Mouse (Mus musculus) hindbrain, embryonic 11.5 days (tissue): ENCODE measurements around the gene Pparg. TPM values are rescaled to one million over a fixed set of nuclear protein-coding genes. Genes with fewer than 3 reads are reported as not detected.

Experiments
- ATAC-seq: fragments of 200-750 bp; cut with Nextera tagmentation; 2 replicates; pipeline ENCODE4 v1.8.0; 2017; ENCODE audit warnings: mild to moderate bottlenecking, moderate TSS enrichment, moderate library complexity; ENCODE audit not compliant: low FRiP score
- DNase-seq: peaks from one replicate; pipeline ENCODE4 v3.0.0-alpha.2; 2015; ENCODE audit warnings: low spot score
- H3K27ac ChIP-seq: fragments of 300-500 bp; sonication (generic); 2 replicates; pipeline ENCODE4 v1.5.1; 2014; ENCODE audit warnings: mild to moderate bottlenecking, low read depth, low read length
- H3K27me3 ChIP-seq: fragments of 300-500 bp; sonication (generic); 2 replicates; pipeline ENCODE4 v1.6.1; 2014; ENCODE audit warnings: mild to moderate bottlenecking, low read length, moderate library complexity, mixed read lengths; ENCODE audit not compliant: control insufficient read depth, insufficient read depth
- H3K36me3 ChIP-seq: fragments of 300-500 bp; sonication (generic); 2 replicates; pipeline ENCODE4 v1.6.1; 2014; ENCODE audit warnings: mild to moderate bottlenecking, low read length, moderate library complexity, mixed read lengths; ENCODE audit not compliant: control insufficient read depth, insufficient read depth
- H3K4me1 ChIP-seq: fragments of 300-500 bp; sonication (generic); replicated peaks from 2 replicates; pipeline ENCODE4 v1.6.1; 2014; ENCODE audit warnings: low read length, mixed read lengths; ENCODE audit not compliant: control insufficient read depth, insufficient read depth
- H3K4me2 ChIP-seq: fragments of 300-500 bp; sonication (generic); replicated peaks from 2 replicates; pipeline ENCODE4 v1.6.1; 2014; ENCODE audit warnings: mild to moderate bottlenecking, low read depth, low read length
- H3K4me3 ChIP-seq: fragments of 300-500 bp; sonication (generic); 2 replicates; pipeline ENCODE4 v1.5.1; 2014; ENCODE audit warnings: low read depth, low read length
- H3K9ac ChIP-seq: fragments of 300-500 bp; sonication (generic); 2 replicates; pipeline ENCODE4 v1.6.1; 2014; ENCODE audit warnings: low read depth, low read length
- H3K9me3 ChIP-seq: fragments of 300-500 bp; sonication (generic); 2 replicates; pipeline ENCODE4 v1.6.1; 2016; ENCODE audit warnings: low read length; ENCODE audit not compliant: control insufficient read depth
- WGBS: fragments of 180-500 bp; shearing (Covaris S2); extraction: QIAGEN DNeasy Blood & Tissue Kit; methylation state at CpG from one replicate; pipeline ENCODE4 v1.1.7; 2014; 5-methylcytosine and 5-hydroxymethylcytosine counted together
- polyA plus RNA-seq: library from polyadenylated mRNA; unstranded; fragments of >200 nt; fragmentation: Nextera tagmentation; extraction: Ambion mirVana; gene quantifications from 2 replicates; pipeline ENCODE4 v1.2.1, GENCODE M21; 2014

Gene Pparg
- polyA plus RNA-seq, 1 experiment from 2014 or later, result 0.37 TPM

DNA sequence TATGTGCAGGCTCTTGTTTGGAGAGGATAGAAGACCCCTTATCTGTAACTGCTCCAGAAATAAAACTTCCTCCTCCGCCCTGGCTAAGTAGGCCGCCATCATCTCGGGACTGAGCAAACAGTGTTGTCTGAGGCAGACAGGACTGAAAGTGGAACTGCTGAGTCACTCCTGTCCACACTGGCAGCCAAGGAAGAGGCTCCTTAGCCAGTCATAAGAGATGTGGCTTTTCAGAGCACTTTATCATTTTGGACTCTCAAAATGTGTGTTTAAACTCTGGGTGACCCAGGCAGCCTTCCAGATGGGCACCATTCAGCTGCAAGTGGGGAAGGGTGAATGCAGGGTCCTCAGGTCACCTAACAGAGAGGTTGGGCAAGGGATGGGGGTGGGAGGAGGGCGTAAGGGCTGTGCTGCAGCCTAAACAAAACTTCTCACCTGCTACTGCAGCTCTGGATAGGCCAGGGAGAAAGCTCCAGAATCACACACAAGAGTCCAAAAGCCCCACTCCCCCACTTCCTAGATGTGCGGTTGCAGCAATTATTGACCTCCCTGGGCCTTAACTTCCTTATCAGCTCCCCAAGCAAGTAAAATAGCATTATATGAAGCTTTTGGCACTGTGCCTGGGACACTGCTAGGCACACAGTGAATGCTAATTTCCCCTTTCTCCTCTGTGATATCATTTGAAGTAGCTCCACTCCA is 119.7 kb downstream of the Pparg start:
- no peak for ATAC-seq
- WGBS, result 64% methylated on average over 5 of the region's 5 CpGs
- H3K4me2 ChIP-seq, result no peak overlapping the region

DNA sequence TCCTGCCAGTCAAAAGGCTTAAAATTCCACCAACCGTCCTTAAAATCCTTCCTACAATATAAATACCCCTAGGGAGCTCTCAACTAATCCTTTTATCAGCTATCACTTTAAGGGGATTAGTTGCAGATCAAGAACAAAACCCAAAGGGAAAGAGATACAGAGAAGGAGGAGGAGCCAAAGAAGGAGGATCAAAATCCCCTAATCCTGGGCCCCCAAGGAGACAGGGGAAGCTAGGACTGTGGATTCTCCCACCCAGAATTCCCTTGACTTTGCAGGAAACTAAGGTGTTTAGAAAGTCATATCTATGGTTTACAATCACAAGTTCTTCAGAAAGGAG is 120.2 kb downstream of the Pparg start:
- no peak for DNase-seq
- Histone ChIP-seq H3K9ac (no peak overlapping the region), H3K27ac (no peak overlapping the region), H3K9me3 (no peaks in the 10 kb centered on the region), H3K4me1 (no peaks in the 10 kb centered on the region), H3K27me3 (no peaks in the 10 kb centered on the region), H3K36me3 (no peaks in the 10 kb centered on the region), H3K4me2 (no peak overlapping the region), H3K4me3 (no peak overlapping the region)
- 17% methylated on average over 1 of the region's 1 CpGs for WGBS
- no peak for ATAC-seq

More for the DNA sequence above, 119.7 kb downstream of the Pparg start:
- H3K4me1 ChIP-seq, result no peaks in the 10 kb centered on the region
- no peaks in the 10 kb centered on the region for H3K36me3 ChIP-seq
- H3K9ac ChIP-seq, result no peak overlapping the region
- no peaks in the 10 kb centered on the region for H3K9me3 ChIP-seq
- no peaks in the 10 kb centered on the region for H3K27me3 ChIP-seq
- DNase-seq, result no peak
- H3K27ac ChIP-seq, result no peak overlapping the region
- no peak overlapping the region for H3K4me3 ChIP-seq

DNA sequence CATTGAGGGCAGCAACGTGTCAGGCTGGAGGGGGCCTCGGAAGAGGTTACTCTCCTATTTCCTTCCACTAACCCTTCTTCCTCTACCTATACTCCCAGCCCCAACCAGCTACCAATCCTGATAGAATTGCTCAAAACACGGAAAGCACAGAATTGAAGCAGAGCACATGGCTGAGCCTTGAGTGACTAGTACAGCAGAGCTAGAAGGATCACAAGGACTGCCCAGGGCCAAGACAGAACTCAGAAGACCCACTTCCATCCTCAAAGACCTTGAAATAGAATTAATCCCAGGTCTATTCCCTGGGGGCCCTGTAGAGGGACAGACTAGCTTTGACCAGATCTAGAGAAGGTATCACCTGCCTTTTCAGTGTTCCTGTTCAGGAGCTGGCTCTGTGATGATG is 120.9 kb downstream of the Pparg start:
- no peaks in the 10 kb centered on the region for H3K9me3 ChIP-seq
- no peak overlapping the region for H3K9ac ChIP-seq
- ATAC-seq (no peak), DNase-seq (no peak)
- 51% methylated on average over 3 of the region's 3 CpGs for WGBS
- no peak overlapping the region for H3K27ac ChIP-seq
- no peak overlapping the region for H3K4me3 ChIP-seq
- no peaks in the 10 kb centered on the region for H3K36me3 ChIP-seq
- H3K4me2 ChIP-seq, result no peak overlapping the region
- no peaks in the 10 kb centered on the region for H3K27me3 ChIP-seq
- H3K4me1 ChIP-seq, result no peaks in the 10 kb centered on the region

DNA sequence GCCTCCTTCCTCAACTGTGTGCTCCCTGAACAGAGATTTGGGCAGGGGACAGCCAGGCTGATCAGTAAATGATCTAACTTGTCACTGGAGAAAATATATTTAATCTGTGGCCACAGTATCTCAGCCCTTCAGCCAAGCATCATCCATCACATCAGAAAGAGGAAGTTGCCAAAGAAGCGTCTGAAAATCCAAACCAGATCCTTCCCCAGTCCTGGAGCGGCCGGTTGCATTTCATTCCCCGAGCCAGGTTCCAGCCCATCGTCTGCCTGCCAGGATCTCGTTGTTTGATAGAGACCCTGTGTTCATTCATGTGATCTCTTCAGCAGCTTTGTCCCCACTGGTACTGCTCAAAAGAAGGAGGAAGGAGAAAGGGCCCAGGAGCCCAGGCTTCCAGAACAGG is 124.9 kb downstream of the Pparg start:
- Histone ChIP-seq H3K4me1 (no peaks in the 10 kb centered on the region), H3K36me3 (no peaks in the 10 kb centered on the region), H3K27me3 (no peaks in the 10 kb centered on the region), H3K4me2 (no peak overlapping the region), H3K27ac (no peak overlapping the region), H3K9ac (no peak overlapping the region), H3K9me3 (no peaks in the 10 kb centered on the region), H3K4me3 (no peak overlapping the region)
- ATAC-seq, result no peak
- 75% methylated on average over 6 of the region's 6 CpGs for WGBS
- DNase-seq, result no peak

DNA sequence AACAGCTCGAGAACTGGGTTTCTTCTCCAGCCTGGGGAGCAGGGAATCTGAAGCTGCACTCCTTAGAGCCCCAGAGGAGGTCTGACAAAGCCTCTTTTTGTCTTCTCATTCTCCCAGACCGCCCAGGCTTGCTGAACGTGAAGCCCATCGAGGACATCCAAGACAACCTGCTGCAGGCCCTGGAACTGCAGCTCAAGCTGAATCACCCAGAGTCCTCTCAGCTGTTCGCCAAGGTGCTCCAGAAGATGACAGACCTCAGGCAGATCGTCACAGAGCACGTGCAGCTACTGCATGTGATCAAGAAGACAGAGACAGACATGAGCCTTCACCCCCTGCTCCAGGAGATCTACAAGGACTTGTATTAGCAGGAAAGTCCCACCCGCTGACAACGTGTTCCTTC is 129.1 kb downstream of the Pparg start:
- Histone ChIP-seq H3K36me3 (no peaks in the 10 kb centered on the region), H3K4me3 (no peak overlapping the region), H3K9me3 (no peaks in the 10 kb centered on the region), H3K9ac (no peak overlapping the region), H3K27me3 (no peaks in the 10 kb centered on the region), H3K4me1 (no peaks in the 10 kb centered on the region), H3K4me2 (no peak overlapping the region), H3K27ac (no peak overlapping the region)
- DNase-seq (no peak), ATAC-seq (no peak)
- WGBS, result 76% methylated on average over 9 of the region's 9 CpGs

DNA sequence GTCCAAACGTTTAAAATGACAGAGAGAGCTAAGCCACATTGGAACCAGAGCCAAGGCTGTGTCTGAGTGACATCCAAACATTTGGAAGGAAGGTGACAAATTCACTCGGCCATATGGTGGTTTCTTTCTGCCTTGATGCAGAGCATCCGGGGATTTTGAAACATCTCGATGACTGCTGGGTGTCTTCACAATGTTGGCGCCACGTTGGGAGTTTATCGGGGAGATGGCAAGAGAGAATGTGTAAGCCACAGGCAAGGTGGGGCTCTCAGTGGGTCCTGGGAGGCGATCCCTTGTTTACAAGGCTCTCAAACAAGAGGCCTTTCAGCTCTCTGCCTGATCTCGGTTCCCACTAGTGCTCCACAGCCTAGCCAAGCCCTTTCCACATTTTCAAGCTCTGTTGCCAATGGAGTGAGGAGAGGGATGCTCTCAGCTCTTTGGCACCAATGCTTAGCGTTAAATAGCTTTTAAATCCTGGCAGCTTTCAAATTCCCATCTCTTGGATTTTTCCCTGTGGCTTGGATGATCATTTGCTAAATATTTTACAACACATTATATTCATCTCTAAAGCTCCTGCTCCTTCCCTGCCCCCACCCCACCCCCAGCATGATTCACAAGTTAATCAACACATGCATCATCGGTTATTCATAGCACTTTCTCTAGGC is 132.3 kb downstream of the Pparg start:
- Histone ChIP-seq H3K4me1 (no peaks in the 10 kb centered on the region), H3K9ac (no peak overlapping the region), H3K36me3 (no peaks in the 10 kb centered on the region), H3K9me3 (no peaks in the 10 kb centered on the region), H3K27ac (no peak overlapping the region), H3K4me3 (no peak overlapping the region), H3K27me3 (no peaks in the 10 kb centered on the region), H3K4me2 (no peak overlapping the region)
- DNase-seq (no peak), ATAC-seq (no peak)
- WGBS, result 72% methylated on average over 11 of the region's 11 CpGs

DNA sequence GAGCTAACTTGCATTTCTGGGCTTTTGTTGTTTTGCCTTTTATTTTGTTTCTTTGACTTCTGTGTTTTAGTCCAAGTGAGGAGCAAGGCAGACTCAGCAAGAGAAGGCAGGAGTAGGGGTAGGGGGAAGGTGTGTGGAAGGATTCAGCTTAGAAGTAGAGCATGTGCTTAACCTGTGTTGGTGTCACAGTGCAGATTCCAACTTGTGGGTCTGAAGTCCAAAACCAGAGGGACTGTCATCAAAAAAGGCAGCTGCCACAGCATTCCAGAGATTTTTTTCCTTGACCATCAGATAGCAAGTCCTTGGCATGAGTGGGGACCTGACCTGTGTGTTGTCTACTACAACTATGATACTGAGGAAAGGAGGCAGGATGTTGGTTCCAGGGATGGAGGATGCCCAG is 133.1 kb downstream of the Pparg start:
- H3K36me3 ChIP-seq, result no peaks in the 10 kb centered on the region

DNA sequence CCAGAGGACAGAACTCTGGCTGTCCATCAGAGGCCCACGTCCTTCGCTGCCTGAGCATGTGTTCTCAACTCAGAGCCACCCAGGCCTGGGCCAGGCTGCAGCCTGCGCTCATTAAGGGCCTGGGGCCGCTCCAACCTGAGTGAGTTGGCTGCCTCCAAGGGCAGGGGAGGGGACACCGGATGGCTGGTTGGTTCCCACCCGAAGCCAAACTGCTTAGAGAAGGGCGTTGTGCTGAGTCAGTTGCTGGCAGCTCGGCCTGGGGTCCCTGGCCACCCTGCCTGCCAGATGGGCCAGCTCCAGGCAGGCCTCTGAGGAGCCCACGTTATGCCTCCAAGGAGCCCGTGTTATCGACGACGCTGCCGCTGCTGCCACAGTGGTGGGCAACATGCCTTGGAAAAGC is 138.8 kb downstream of the Pparg start:
- no peak overlapping the region for H3K9ac ChIP-seq
- H3K27ac ChIP-seq, result no peak overlapping the region
- H3K36me3 ChIP-seq, result no peaks in the 10 kb centered on the region
- no peaks in the 10 kb centered on the region for H3K4me1 ChIP-seq
- ATAC-seq (no peak), DNase-seq (no peak)
- H3K4me3 ChIP-seq, result no peak overlapping the region
- 77% methylated on average over 14 of the region's 14 CpGs for WGBS
- H3K27me3 ChIP-seq, result no peaks in the 10 kb centered on the region
- H3K4me2 ChIP-seq, result no peak overlapping the region
- H3K9me3 ChIP-seq, result no peaks in the 10 kb centered on the region

More for the DNA sequence above, 133.1 kb downstream of the Pparg start:
- no peak overlapping the region for H3K27ac ChIP-seq
- no peaks in the 10 kb centered on the region for H3K4me1 ChIP-seq
- DNase-seq (no peak), ATAC-seq (no peak)
- H3K9ac ChIP-seq, result no peak overlapping the region
- no peaks in the 10 kb centered on the region for H3K9me3 ChIP-seq
- H3K27me3 ChIP-seq, result no peaks in the 10 kb centered on the region
- H3K4me2 ChIP-seq, result no peak overlapping the region
- no peak overlapping the region for H3K4me3 ChIP-seq

DNA sequence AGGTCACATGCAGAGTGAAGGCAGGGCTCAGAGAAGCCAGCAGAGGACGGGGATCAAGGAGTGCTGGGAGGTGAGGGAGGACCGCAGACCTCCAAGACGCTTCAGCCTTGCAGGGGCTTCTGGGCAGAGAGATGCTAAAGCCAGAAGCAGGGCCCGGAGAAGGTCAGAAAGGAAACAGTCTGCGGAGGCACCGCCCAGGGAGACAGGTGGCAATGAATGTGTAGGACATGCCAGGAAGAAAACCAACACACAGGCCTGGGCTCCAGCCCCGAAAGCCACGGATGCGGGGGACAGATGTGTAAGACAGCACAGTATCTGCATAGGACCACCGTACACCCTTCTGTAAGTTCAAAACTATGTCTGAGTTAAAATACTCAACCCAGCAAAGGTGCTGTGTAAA is 139.5 kb downstream of the Pparg start:
- Histone ChIP-seq H3K9me3 (no peaks in the 10 kb centered on the region), H3K4me3 (no peak overlapping the region), H3K4me1 (no peaks in the 10 kb centered on the region), H3K36me3 (no peaks in the 10 kb centered on the region), H3K4me2 (no peak overlapping the region), H3K27me3 (no peaks in the 10 kb centered on the region), H3K9ac (no peak overlapping the region), H3K27ac (no peak overlapping the region)
- 88% methylated on average over 10 of the region's 10 CpGs for WGBS
- DNase-seq (no peak), ATAC-seq (no peak)
